Mouse (Mus musculus): Measurements from ENCODE around the gene Slc22a18.
A peak's percentile ranks its signal among the peaks of the same experiment; 100 is the strongest.
"Not testable (repeated sequence)": the region's sequence is repeated elsewhere in the genome, so short reads cannot be mapped to it uniquely, and the experiment has no call there.

Gene Slc22a18

GRCm38 (mm10) chr7:143505411-143505810 lies 31.9 kb downstream of the Slc22a18 start:
- no peak for DNase-seq

- DNase-seq, result peak; percentile 89
Measured at GRCm38 (mm10) chr7:143505823-143506222, 32.3 kb downstream of the Slc22a18 start.

- DNase-seq, result no peak
Measured at GRCm38 (mm10) chr7:143506271-143506670, 32.7 kb downstream of the Slc22a18 start.

DNA sequence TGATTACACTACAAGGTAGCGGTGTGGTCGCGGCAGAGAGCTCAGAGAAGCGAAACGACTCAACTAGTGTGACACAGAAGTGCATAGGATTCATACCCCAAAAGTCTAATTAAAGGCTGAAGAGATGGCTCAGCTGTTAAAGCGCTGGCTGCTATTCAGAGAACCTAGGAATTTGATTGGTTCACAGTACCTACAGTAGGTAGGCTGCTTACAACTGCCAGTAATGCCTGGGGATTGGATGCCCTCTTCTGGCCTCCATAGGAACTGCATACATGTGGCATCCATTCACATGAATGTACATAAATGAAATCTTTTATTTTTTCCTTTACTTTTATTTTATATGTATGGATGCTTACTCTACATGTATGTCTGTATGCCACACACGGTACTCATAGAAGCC lies 33.1 kb downstream of the Slc22a18 start:
- DNase-seq, result peak; percentile 78

DNA sequence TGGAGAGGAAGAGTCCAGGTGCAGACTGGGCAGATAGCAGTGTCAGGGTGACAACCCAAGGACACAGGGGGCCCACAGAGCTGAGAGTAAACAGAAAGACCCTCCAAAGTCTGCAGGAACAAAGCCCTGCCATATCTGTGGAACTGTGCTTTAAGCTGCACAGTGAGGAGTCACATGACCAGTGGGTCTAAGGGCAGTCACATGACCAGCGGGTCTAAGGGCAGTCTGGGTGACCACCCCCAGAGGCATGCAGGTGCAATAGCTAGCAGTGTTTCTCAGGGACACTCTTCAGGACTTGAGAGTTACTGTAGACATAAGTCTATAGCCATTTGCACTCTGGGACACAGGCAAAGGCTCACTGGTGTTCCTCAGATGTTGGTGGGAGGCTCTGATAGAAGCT lies 36.0 kb downstream of the Slc22a18 start:
- peak; percentile 44 for DNase-seq

GRCm38 (mm10) chr7:143510593-143511334 lies 37.2 kb downstream of the Slc22a18 start:
- peak; percentile 49 for DNase-seq

- no peak for DNase-seq
Measured at GRCm38 (mm10) chr7:143511335-143511712, 37.8 kb downstream of the Slc22a18 start.

- DNase-seq, result no peak
Measured at GRCm38 (mm10) chr7:143513763-143514415, 40.4 kb downstream of the Slc22a18 start.

DNA sequence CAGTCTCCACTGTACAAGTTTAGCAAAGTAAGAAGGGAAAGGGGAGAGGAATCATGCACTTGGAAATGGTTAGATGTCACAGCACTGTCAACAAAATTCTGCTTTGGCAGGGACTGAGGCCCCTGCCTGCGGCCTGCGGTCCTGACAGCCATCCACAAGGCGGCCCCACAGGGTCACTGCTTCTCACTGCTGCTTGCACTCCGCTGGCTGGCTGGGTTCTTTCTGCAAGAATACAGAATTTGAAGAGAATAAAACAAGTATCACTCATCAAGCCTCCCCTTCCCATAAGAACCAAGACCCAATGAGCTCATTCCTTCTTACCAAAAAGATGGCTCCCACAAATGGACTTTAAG lies 40.9 kb downstream of the Slc22a18 start:
- DNase-seq, result no peak

DNA sequence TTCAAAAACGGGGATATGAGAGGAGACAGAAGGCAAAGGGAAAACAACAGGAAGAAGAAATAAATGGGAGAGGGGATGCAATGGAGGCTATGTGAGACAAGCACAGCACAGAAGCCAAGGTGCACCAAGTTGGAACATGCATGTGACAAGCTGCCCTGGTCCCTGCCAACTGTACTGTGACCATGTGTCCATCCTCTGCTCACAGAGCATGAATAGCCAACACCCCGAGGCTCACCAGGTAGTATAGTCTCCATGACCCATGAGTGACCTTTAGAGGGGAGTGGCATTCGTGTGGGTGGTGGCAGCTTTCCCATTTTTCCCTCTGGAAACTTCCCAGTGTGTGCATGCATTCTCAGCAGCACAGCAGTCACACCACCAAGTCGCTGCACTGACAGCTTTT lies 45.8 kb downstream of the Slc22a18 start:
- DNase-seq, result no peak

DNA sequence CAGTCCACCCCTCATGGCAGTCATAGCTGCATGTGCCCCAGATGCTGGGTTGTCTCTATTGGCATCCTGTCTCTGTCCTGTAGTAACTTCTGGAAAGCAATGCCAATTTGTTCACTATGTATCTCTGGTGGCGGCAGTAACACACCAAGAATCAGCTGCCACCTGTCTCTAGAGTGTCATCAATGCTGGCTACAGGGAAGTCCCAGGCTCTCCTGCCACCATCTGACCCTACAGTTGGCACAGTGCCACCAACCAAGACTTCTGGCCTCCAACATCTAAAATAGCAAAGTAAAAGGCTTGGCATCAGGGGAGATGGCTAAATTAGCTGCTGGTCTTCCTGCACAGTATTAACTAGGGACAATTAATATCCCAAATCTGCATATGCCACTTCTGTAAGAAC lies 58.9 kb downstream of the Slc22a18 start:
- DNase-seq, result no peak

DNA sequence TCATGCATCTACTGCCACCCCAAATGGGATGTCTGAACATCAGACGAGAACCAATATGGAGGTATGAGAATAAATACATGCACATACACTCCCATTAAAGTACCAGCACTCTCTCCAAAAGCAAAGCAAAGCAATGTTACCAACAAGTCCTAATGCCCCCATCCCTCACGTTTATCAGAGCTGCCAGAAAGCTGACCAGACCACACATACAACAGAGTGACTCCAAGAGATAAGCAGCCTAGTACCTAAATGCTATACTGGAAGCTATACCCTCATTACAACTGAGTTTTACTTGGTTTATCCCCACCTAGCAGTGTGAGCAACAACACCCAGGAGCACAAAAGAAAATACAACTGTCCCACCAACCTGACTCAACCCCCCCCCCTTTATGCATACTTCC lies 59.7 kb downstream of the Slc22a18 start:
- DNase-seq, result no peak

- DNase-seq, result no peak
Measured at GRCm38 (mm10) chr7:143536251-143536650, 62.7 kb downstream of the Slc22a18 start.

DNA sequence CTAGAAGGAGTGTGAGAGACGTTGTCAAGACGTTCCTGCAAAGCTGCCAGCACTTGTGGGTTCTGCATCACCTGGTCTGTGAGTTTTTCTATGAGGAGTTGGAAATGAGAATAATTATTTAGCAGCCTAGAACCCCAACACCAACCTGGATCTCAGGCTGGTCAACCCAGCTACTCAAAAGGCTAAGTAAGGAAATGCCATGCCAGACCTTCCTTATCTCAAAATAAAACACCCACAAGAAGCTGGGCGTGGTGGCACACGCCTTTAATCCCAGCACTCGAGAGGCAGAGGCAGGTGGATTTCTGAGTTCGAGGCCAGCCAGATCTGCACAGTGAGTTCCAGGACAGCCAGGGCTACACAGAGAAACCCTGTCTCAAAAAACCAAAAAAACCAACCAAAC lies 64.7 kb downstream of the Slc22a18 start:
- not testable (repeated sequence) for DNase-seq

DNA sequence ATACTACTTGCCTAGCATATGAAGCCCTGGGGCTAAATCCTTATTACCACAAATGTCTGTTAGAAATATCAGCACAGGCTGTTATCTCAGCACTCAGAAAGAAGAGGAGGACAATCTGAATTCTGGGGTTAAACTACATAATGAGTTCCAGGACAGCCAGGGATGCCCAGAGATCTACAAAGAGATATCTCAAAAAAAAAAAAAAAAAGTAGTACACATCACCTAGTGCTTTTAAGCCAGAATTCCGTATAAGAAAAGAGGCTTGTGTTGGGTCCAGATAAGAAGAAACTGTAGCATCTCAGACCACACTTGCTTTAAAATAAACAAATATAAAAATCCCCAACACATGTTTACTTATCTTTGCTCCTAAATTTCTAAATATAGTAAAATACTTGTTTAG lies 65.1 kb downstream of the Slc22a18 start:
- DNase-seq, result no peak

DNA sequence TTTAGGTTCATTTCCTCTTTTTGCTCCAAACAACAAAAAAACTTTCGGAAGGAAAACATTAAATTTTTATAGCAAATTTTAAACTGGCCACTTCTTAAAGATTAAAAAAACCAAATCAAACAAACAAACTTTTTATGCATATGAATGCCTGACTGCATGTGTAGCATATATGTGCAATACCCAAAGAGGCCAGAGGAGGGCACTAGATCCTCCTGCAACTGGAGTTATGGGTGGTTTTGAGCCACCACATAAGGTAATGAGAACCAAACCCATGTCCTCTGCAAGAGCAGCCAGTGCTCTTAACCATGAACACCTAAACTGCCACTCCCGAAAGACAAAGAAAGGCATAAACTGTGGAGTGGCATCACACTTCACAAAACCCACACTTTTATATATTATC lies 70.8 kb downstream of the Slc22a18 start:
- DNase-seq, result peak; percentile 19

- DNase-seq, result no peak
Measured at GRCm38 (mm10) chr7:143546554-143546953, 73.0 kb downstream of the Slc22a18 start.

GRCm38 (mm10) chr7:143548231-143548961 lies 74.9 kb downstream of the Slc22a18 start:
- no peak for DNase-seq

Measured in kidney, adult 18-20 months (tissue).